Mouse (Mus musculus) neural tube, embryonic 14.5 days (tissue): ENCODE data around the gene Magix. TPM values are rescaled to one million over a fixed set of nuclear protein-coding genes. Genes with fewer than 3 reads are reported as not detected.
"Not testable (repeated sequence)": the region's sequence is repeated elsewhere in the genome, so short reads cannot be mapped to it uniquely, and the experiment has no call there.

Source experiments
- ATAC-seq: fragments of 200-750 bp; cut with Nextera tagmentation; 2 replicates; pipeline ENCODE4 v1.8.0; 2017; ENCODE audit warnings: low read depth, mild to moderate bottlenecking, moderate TSS enrichment, moderate library complexity
- H3K27ac ChIP-seq: fragments of 300-500 bp; sonication (generic); 2 replicates; pipeline ENCODE4 v1.5.1; 2014; ENCODE audit warnings: low read depth, mild to moderate bottlenecking, control low read depth, low read length, moderate library complexity, mixed read lengths
- H3K27me3 ChIP-seq: fragments of 300-500 bp; sonication (generic); 2 replicates; pipeline ENCODE4 v1.6.1; 2014; ENCODE audit warnings: low read length; ENCODE audit not compliant: control insufficient read depth, insufficient read depth
- H3K36me3 ChIP-seq: fragments of 300-500 bp; sonication (generic); 2 replicates; pipeline ENCODE4 v1.6.1; 2014; ENCODE audit warnings: low read length, mixed read lengths; ENCODE audit not compliant: control insufficient read depth, insufficient read depth
- H3K4me1 ChIP-seq: fragments of 300-500 bp; sonication (generic); 2 replicates; pipeline ENCODE4 v1.6.1; 2014; ENCODE audit warnings: low read length; ENCODE audit not compliant: control insufficient read depth, insufficient read depth
- H3K4me2 ChIP-seq: fragments of 300-500 bp; sonication (generic); 2 replicates; pipeline ENCODE4 v1.6.1; 2014; ENCODE audit warnings: mild to moderate bottlenecking, low read depth, low read length, control low read depth
- H3K4me3 ChIP-seq: fragments of 300-500 bp; sonication (generic); 2 replicates; pipeline ENCODE4 v1.5.1; 2014; ENCODE audit warnings: low read depth, low read length, control low read depth, mixed read lengths
- H3K9ac ChIP-seq: fragments of 300-500 bp; sonication (generic); replicated peaks from 2 replicates; pipeline ENCODE4 v1.6.1; 2014; ENCODE audit warnings: low read depth, mild to moderate bottlenecking, control low read depth, low read length, mixed read lengths
- H3K9me3 ChIP-seq: fragments of 300-500 bp; sonication (generic); 2 replicates; pipeline ENCODE4 v1.6.1; 2016; ENCODE audit warnings: low read length; ENCODE audit not compliant: control insufficient read depth
- WGBS: fragments of 180-500 bp; shearing (Covaris S2); extraction: QIAGEN DNeasy Blood & Tissue Kit; methylation state at CpG from one replicate; pipeline ENCODE4 v1.1.7; 2014; 5-methylcytosine and 5-hydroxymethylcytosine counted together
- polyA plus RNA-seq: library from polyadenylated mRNA; unstranded; fragments of >200 nt; fragmentation: Nextera tagmentation; extraction: Ambion mirVana; gene quantifications from 2 replicates; pipeline ENCODE4 v1.2.1, GENCODE M21; 2014

The Magix gene
- polyA plus RNA-seq, 1 experiment from 2014 or later = 0.20 TPM

GRCm38 (mm10) chrX:7716058-7716457, 35.0 kb upstream of the Magix start:
- not testable (repeated sequence) for H3K9me3 ChIP-seq, H3K36me3 ChIP-seq, H3K27ac ChIP-seq, H3K9ac ChIP-seq, H3K4me2 ChIP-seq, ATAC-seq, H3K27me3 ChIP-seq, H3K4me3 ChIP-seq, H3K4me1 ChIP-seq
- WGBS = 33% methylated on average over 1 of the region's 1 CpGs

DNA sequence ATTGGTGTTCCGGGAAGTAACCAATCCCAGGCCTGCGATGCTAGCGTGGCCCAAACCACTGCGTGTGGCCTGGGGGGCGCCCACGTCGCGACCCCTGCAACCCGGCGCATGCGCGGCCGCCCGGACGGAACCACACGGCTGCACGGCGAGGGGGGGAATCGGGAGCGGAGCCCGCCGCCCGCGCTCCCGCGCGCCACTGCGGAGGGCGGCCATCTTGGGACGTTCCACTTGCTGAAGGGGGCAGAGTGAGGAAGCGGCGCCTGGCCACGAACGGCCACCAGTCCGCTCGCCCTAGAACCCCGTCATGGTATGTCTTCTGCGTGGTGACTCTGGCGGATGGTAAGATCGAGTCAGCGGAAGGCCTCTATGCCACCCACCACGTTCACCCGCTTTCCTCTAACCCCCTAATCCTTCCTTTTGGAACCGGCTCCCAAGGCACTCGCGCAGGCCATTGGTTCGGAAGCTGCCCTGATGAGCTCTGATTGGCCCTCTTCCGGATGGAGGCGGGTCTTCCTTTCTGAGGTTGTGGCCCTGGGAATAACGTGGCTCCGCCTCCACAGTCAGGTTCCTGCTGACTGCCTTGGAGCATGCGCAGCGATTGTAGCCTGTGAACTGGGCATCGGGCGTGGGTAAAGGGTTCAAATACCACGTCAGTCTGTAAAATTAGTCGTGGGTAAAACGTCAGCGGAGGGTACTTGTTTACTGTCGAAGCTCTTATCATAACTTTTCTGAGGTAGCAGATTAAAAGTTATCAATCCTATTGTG, 33.3 kb upstream of the Magix start, which contains the start of gene Wdr45:
TSS of gene Wdr45 (plus strand) at position 199 of the 765 bp plus-strand sequence.
- not testable (repeated sequence) for H3K9ac ChIP-seq, H3K9me3 ChIP-seq, H3K27me3 ChIP-seq, H3K36me3 ChIP-seq, H3K4me1 ChIP-seq, H3K27ac ChIP-seq
- Histone ChIP-seq H3K4me3 (peak within 1 kb of the TSS; percentile 24), H3K4me2 (peak within 1 kb of the TSS; percentile 42; the same call in 1 of the 2 replicates)
- WGBS = 14% methylated on average over 17 of the region's 60 CpGs
- ATAC-seq = peak; percentile 97

- not testable (repeated sequence) for ATAC-seq, H3K9me3 ChIP-seq, H3K27ac ChIP-seq, H3K27me3 ChIP-seq, H3K36me3 ChIP-seq, H3K9ac ChIP-seq, H3K4me1 ChIP-seq
- peak overlapping the region; percentile 42; the same call in 1 of the 2 replicates for H3K4me2 ChIP-seq
- 25% methylated on average over 5 of the region's 12 CpGs for WGBS
- H3K4me3 ChIP-seq = peak overlapping the region; percentile 24
These were observed 32.7 kb upstream of the Magix start for GRCm38 (mm10) chrX:7713764-7714134.

- H3K4me1 ChIP-seq = 0 out of 2 replicates have a peak, but pooled peaks cover 2% of the 10 kb centered on the region
- H3K4me3 ChIP-seq = peak within 1 kb of the TSS; percentile 48
- peak; percentile 96 for ATAC-seq
- H3K27me3 ChIP-seq = no peaks in the 10 kb centered on the region
- peak within 1 kb of the TSS; percentile 45 for H3K9ac ChIP-seq
- H3K4me2 ChIP-seq = peak within 1 kb of the TSS; percentile 51
- H3K36me3 ChIP-seq = no peaks in the 10 kb centered on the region
- H3K9me3 ChIP-seq = no peaks in the 10 kb centered on the region
- no peak within 1 kb of the TSS for H3K27ac ChIP-seq
- 13% methylated on average over 33 of the region's 33 CpGs for WGBS
These were observed 15.9 kb upstream of the Magix start, which contains the start of gene Gpkow for GRCm38 (mm10) chrX:7696954-7697381. Gene Gpkow, plus strand, starts transcription at chrX:7697131.

DNA sequence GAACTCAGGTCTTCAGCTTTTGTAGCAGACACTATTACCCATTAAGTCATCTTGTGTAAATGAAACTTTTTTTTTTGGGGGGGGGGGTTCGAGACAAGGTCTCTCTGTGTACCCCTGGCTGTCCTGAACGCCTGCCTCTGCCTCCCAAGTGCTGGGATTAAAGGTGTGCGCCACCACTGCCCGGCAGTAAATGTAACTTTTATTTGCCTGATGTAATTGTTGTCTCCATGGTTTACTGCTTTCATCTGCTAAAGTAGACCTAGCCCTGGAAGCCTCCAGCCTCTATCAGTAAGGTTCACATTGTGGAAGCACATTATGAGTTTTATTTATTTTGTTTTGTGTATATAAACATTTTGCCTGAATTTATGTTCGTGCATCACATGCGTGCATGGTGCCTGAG, 15.5 kb upstream of the Magix start:
- Histone ChIP-seq H3K4me3 (no peak overlapping the region), H3K9ac (no peak overlapping the region), H3K36me3 (no peaks in the 10 kb centered on the region), H3K4me1 (0 out of 2 replicates have a peak, but pooled peaks cover 2% of the 10 kb centered on the region), H3K27ac (no peak overlapping the region), H3K27me3 (no peaks in the 10 kb centered on the region), H3K4me2 (peak overlapping the region; percentile 29; the same call in 1 of the 2 replicates), H3K9me3 (no peaks in the 10 kb centered on the region)
- WGBS = 32% methylated on average over 6 of the region's 6 CpGs
- ATAC-seq = peak; percentile 44; the same call in 1 of the 2 replicates

GRCm38 (mm10) chrX:7692862-7693261, 11.8 kb upstream of the Magix start:
- H3K27me3 ChIP-seq = no peaks in the 10 kb centered on the region
- H3K4me3 ChIP-seq = no peak overlapping the region
- 33% methylated on average over 4 of the region's 4 CpGs for WGBS
- H3K9ac ChIP-seq = no peak overlapping the region
- 0 out of 2 replicates have a peak, but pooled peaks cover 2% of the 10 kb centered on the region for H3K4me1 ChIP-seq
- ATAC-seq = no peak
- no peaks in the 10 kb centered on the region for H3K36me3 ChIP-seq
- H3K4me2 ChIP-seq = no peak overlapping the region
- no peaks in the 10 kb centered on the region for H3K9me3 ChIP-seq
- no peak overlapping the region for H3K27ac ChIP-seq

- H3K36me3 ChIP-seq = no peaks in the 10 kb centered on the region
- no peak overlapping the region for H3K27ac ChIP-seq
- no peak for ATAC-seq
- no peaks in the 10 kb centered on the region for H3K27me3 ChIP-seq
- WGBS = 66% methylated on average over 3 of the region's 3 CpGs
- H3K9me3 ChIP-seq = no peaks in the 10 kb centered on the region
- no peak overlapping the region for H3K9ac ChIP-seq
- no peak overlapping the region for H3K4me2 ChIP-seq
- no peak overlapping the region for H3K4me3 ChIP-seq
- no peaks in the 10 kb centered on the region for H3K4me1 ChIP-seq
These were observed 9.4 kb upstream of the Magix start for GRCm38 (mm10) chrX:7690486-7690885.

GRCm38 (mm10) chrX:7688321-7688720, 7.3 kb upstream of the Magix start:
- H3K9me3 ChIP-seq = no peaks in the 10 kb centered on the region
- H3K4me2 ChIP-seq = no peak overlapping the region
- no peaks in the 10 kb centered on the region for H3K36me3 ChIP-seq
- no peak overlapping the region for H3K27ac ChIP-seq
- no peak overlapping the region for H3K4me3 ChIP-seq
- no peak overlapping the region for H3K9ac ChIP-seq
- no peak for ATAC-seq
- H3K27me3 ChIP-seq = no peaks in the 10 kb centered on the region
- H3K4me1 ChIP-seq = no peaks in the 10 kb centered on the region
- 100% methylated on average over 2 of the region's 2 CpGs for WGBS

DNA sequence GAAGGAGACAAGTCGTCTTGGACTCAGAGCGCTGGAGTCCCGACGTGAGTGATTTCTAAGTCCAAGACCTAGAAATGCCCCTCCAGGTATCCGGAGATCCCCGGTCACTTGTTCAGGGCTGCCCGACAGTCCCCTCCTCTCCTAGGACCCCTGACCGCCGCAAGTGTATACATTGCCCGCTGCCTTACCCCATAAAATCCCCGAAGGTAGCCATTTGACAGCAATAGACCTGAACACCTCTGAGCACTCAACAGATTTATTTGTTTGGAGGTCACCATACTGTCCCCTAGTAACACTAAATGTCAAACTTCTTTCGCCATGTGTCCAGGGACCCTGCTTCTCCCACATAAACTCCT, 1.0 kb downstream of the Magix start:
- no peaks in the 10 kb centered on the region for H3K4me1 ChIP-seq
- peak overlapping the region; percentile 32 for H3K4me2 ChIP-seq
- H3K4me3 ChIP-seq = no peak overlapping the region
- ATAC-seq = peak; percentile 35; the same call in 1 of the 2 replicates
- H3K27me3 ChIP-seq = no peaks in the 10 kb centered on the region
- H3K27ac ChIP-seq = no peak overlapping the region
- no peak overlapping the region for H3K9ac ChIP-seq
- H3K36me3 ChIP-seq = no peaks in the 10 kb centered on the region
- WGBS = 17% methylated on average over 12 of the region's 12 CpGs
- no peaks in the 10 kb centered on the region for H3K9me3 ChIP-seq
